Mouse (Mus musculus) neural tube, embryonic 15.5 days (tissue): ENCODE results near the gene Rsph3b. TPM values are rescaled to one million over a fixed set of nuclear protein-coding genes. Genes with fewer than 3 reads are reported as not detected.
A peak's percentile ranks its signal among the peaks of the same experiment; 100 is the strongest.

ENCODE experiments used
- ATAC-seq: fragments of 200-750 bp; cut with Nextera tagmentation; 2 replicates; pipeline ENCODE4 v1.8.0; 2017; ENCODE audit warnings: mild to moderate bottlenecking, moderate TSS enrichment, moderate library complexity; ENCODE audit not compliant: low FRiP score
- H3K27ac ChIP-seq: fragments of 300-500 bp; sonication (generic); replicated peaks from 2 replicates; pipeline ENCODE4 v1.5.1; 2015; ENCODE audit warnings: mild to moderate bottlenecking, inconsistent platforms
- H3K27me3 ChIP-seq: fragments of 300-500 bp; sonication (generic); replicated peaks from 2 replicates; pipeline ENCODE4 v1.6.1; 2015; ENCODE audit warnings: inconsistent platforms
- H3K36me3 ChIP-seq: fragments of 300-500 bp; sonication (generic); 2 replicates; pipeline ENCODE4 v1.6.1; 2015; ENCODE audit warnings: inconsistent platforms
- H3K4me1 ChIP-seq: fragments of 300-500 bp; sonication (generic); 2 replicates; pipeline ENCODE4 v1.6.1; 2015; ENCODE audit warnings: inconsistent platforms
- H3K4me2 ChIP-seq: fragments of 300-500 bp; sonication (generic); 2 replicates; pipeline ENCODE4 v1.6.1; 2015; ENCODE audit warnings: inconsistent platforms, mild to moderate bottlenecking, moderate library complexity
- H3K4me3 ChIP-seq: fragments of 300-500 bp; sonication (generic); replicated peaks from 2 replicates; pipeline ENCODE4 v1.5.1; 2015; ENCODE audit warnings: mild to moderate bottlenecking, inconsistent platforms
- H3K9ac ChIP-seq: fragments of 300-500 bp; sonication (generic); replicated peaks from 2 replicates; pipeline ENCODE4 v1.6.1; 2015; ENCODE audit warnings: mild to moderate bottlenecking, inconsistent platforms
- H3K9me3 ChIP-seq: fragments of 300-500 bp; sonication (generic); replicated peaks from 2 replicates; pipeline ENCODE4 v1.6.1; 2016; ENCODE audit warnings: inconsistent platforms
- whole genome bisulfite sequencing: fragments of 180-500 bp; shearing (Covaris S2); methylation state at CpG from one replicate; pipeline ENCODE4 v1.1.7; 2015; ENCODE audit warnings: mixed read lengths; 5-methylcytosine and 5-hydroxymethylcytosine counted together
- microRNA-seq: library from miRNA; unstranded; fragments of <30 nt; microRNA quantifications from one replicate; pipeline ENCODE4, GENCODE M21; 2017
- polyA plus RNA-seq: library from polyadenylated mRNA; unstranded; fragments of >200 nt; fragmentation: Nextera tagmentation; extraction: Ambion mirVana; gene quantifications from 2 replicates; pipeline ENCODE4 v1.2.1, GENCODE M21; 2015

The Rsph3b gene
- polyA plus RNA-seq, 1 experiment from 2014 or later: 56.4 TPM

- Histone ChIP-seq H3K4me3 (no peak overlapping the region), H3K4me2 (peak overlapping the region; percentile 23; the same call in 1 of the 2 replicates), H3K9me3 (no peaks in the 10 kb centered on the region), H3K36me3 (no peaks in the 10 kb centered on the region), H3K27me3 (peaks cover 3% of the 10 kb centered on the region; the same call in 1 of the 2 replicates), H3K9ac (no peak overlapping the region; the same call in 1 of the 2 replicates), H3K4me1 (peaks cover 42% of the 10 kb centered on the region), H3K27ac (peak overlapping the region; percentile 68)
- no peak for ATAC-seq
- 9% methylated on average over 12 of the region's 12 CpGs for WGBS
These were observed 88.0 kb downstream of the Rsph3b start for GRCm38 (mm10) chr17:6860491-6860897.

- Histone ChIP-seq H3K36me3 (no peaks in the 10 kb centered on the region), H3K27me3 (no peaks in the 10 kb centered on the region), H3K4me1 (peaks cover 38% of the 10 kb centered on the region), H3K4me2 (no peak overlapping the region), H3K9me3 (no peaks in the 10 kb centered on the region), H3K27ac (peak overlapping the region; percentile 68), H3K4me3 (no peak overlapping the region), H3K9ac (no peak overlapping the region)
- no peak for ATAC-seq
- 25% methylated on average over 4 of the region's 4 CpGs for WGBS
These were observed 88.4 kb downstream of the Rsph3b start for GRCm38 (mm10) chr17:6860067-6860466.

Small RNA genes within 50 kb of the gene (microRNA-seq; reads per million reads assigned to microRNA genes)
- not detected for gene Mir692-1

Other genes starting within 250 kb of the Rsph3b start
- gene Ezr, start 165.9 kb downstream of the Rsph3b start, polyA plus RNA-seq: 48.0 and 90.3 TPM in 2 replicates
- gene Tagap1, start 12.5 kb upstream of the Rsph3b start, polyA plus RNA-seq: 54.5 and 55.6 TPM in 2 replicates
- gene Rnaset2b, start 22.0 kb upstream of the Rsph3b start, polyA plus RNA-seq: 87.4 and 127 TPM in 2 replicates
- 0.23 and 0.28 TPM in 2 replicates for gene Gm49721, start 30.2 kb upstream of the Rsph3b start, polyA plus RNA-seq
- 0.41 and 0.43 TPM in 2 replicates for gene Gm1604a, start 76.9 kb upstream of the Rsph3b start, polyA plus RNA-seq
- gene Rps6ka2, start 221.4 kb upstream of the Rsph3b start, polyA plus RNA-seq: 15.0 and 17.9 TPM in 2 replicates